Mouse (Mus musculus) liver (tissue): ENCODE data around the gene Sub1.

Experiments
- DNase-seq: peaks from one replicate; pipeline ENCODE4 v3.0.0-alpha.2; 2020; ENCODE audit warnings: mixed read lengths

Sub1 gene

GRCm38 (mm10) chr15:12009712-12010601 lies 13.2 kb upstream of the Sub1 start:
- DNase-seq, result no peak

GRCm38 (mm10) chr15:12008894-12009293 lies 12.1 kb upstream of the Sub1 start:
- DNase-seq, result no peak

- DNase-seq, result no peak
Observed at GRCm38 (mm10) chr15:12007971-12008800, 11.4 kb upstream of the Sub1 start.

- no peak for DNase-seq
Observed at GRCm38 (mm10) chr15:12007421-12007820, 10.6 kb upstream of the Sub1 start.

GRCm38 (mm10) chr15:12006169-12006568 lies 9.4 kb upstream of the Sub1 start:
- no peak for DNase-seq

- peak; percentile 95 for DNase-seq
Observed at GRCm38 (mm10) chr15:11995815-11996201, 975 bp downstream of the Sub1 start.

GRCm38 (mm10) chr15:11994921-11995814 lies 1.6 kb downstream of the Sub1 start:
- peak; percentile 61 for DNase-seq

GRCm38 (mm10) chr15:11994006-11994405 lies 2.8 kb downstream of the Sub1 start:
- DNase-seq, result no peak

GRCm38 (mm10) chr15:11991552-11992113 lies 5.2 kb downstream of the Sub1 start:
- DNase-seq, result no peak

GRCm38 (mm10) chr15:11988580-11988979 lies 8.2 kb downstream of the Sub1 start:
- no peak for DNase-seq

GRCm38 (mm10) chr15:11987892-11988291 lies 8.9 kb downstream of the Sub1 start:
- no peak for DNase-seq

- no peak for DNase-seq
Observed at GRCm38 (mm10) chr15:11981985-11982384, 14.8 kb downstream of the Sub1 start.

GRCm38 (mm10) chr15:11981501-11981900 lies 15.3 kb downstream of the Sub1 start:
- DNase-seq, result no peak

- DNase-seq, result no peak
Observed at GRCm38 (mm10) chr15:11978175-11978574, 18.6 kb downstream of the Sub1 start.

GRCm38 (mm10) chr15:11977071-11977470 lies 19.7 kb downstream of the Sub1 start:
- no peak for DNase-seq

- no peak for DNase-seq
Observed at GRCm38 (mm10) chr15:11975836-11976235, 20.9 kb downstream of the Sub1 start.

- DNase-seq, result peak; percentile 75
Observed at GRCm38 (mm10) chr15:11971854-11972420, 24.8 kb downstream of the Sub1 start.

GRCm38 (mm10) chr15:11970621-11971020 lies 26.2 kb downstream of the Sub1 start:
- no peak for DNase-seq

GRCm38 (mm10) chr15:11968851-11969250 lies 27.9 kb downstream of the Sub1 start:
- no peak for DNase-seq

GRCm38 (mm10) chr15:11966367-11966766 lies 30.4 kb downstream of the Sub1 start:
- no peak for DNase-seq

GRCm38 (mm10) chr15:11965201-11965845 lies 31.5 kb downstream of the Sub1 start:
- DNase-seq, result no peak
